Mouse (Mus musculus) liver, postnatal 0 days (tissue): ENCODE measurements around the gene Rere. TPM values are rescaled to one million over a fixed set of nuclear protein-coding genes. Genes with fewer than 3 reads are reported as not detected.

Experiments used
- ATAC-seq: fragments of 200-750 bp; cut with Nextera tagmentation; 2 replicates; pipeline ENCODE4 v1.8.0; 2017; ENCODE audit warnings: mild to moderate bottlenecking, moderate library complexity
- DNase-seq: peaks from one replicate; pipeline ENCODE4 v3.0.0-alpha.2; 2016
- H3K27ac ChIP-seq: fragments of 300-500 bp; sonication (generic); 2 replicates; pipeline ENCODE4 v1.5.1; 2014; ENCODE audit warnings: antibody characterized with exemption, moderate library complexity, mild to moderate bottlenecking, low read depth
- H3K27me3 ChIP-seq: fragments of 300-500 bp; sonication (generic); 2 replicates; pipeline ENCODE4 v1.6.1; 2014; ENCODE audit warnings: low read length, control low read depth, mixed read lengths; ENCODE audit not compliant: insufficient read depth
- H3K36me3 ChIP-seq: fragments of 300-500 bp; sonication (generic); replicated peaks from 2 replicates; pipeline ENCODE4 v1.6.1; 2014; ENCODE audit warnings: mild to moderate bottlenecking, control low read depth, low read length, moderate library complexity, mixed read lengths; ENCODE audit not compliant: insufficient read depth
- H3K4me1 ChIP-seq: fragments of 300-500 bp; sonication (generic); 2 replicates; pipeline ENCODE4 v1.6.1; 2014; ENCODE audit warnings: antibody characterized with exemption, mild to moderate bottlenecking, control low read depth; ENCODE audit not compliant: insufficient read depth
- H3K4me2 ChIP-seq: fragments of 300-500 bp; sonication (generic); 2 replicates; pipeline ENCODE4 v1.6.1; 2014; ENCODE audit warnings: low read depth, mild to moderate bottlenecking, low read length, moderate library complexity, mixed read lengths
- H3K4me3 ChIP-seq: fragments of 300-500 bp; sonication (generic); 2 replicates; pipeline ENCODE4 v1.5.1; 2014; ENCODE audit warnings: low read depth, low read length
- H3K9ac ChIP-seq: fragments of 300-500 bp; sonication (generic); replicated peaks from 2 replicates; pipeline ENCODE4 v1.6.1; 2014; ENCODE audit warnings: mild to moderate bottlenecking, moderate library complexity
- H3K9me3 ChIP-seq: fragments of 300-500 bp; sonication (generic); 2 replicates; pipeline ENCODE4 v1.6.1; 2016; ENCODE audit warnings: mild to moderate bottlenecking, control low read depth, low read length, mixed read lengths
- CTCF ChIP-seq: sonication (generic); IDR thresholded peaks from 2 replicates; pipeline ENCODE4 v1.5.1; 2016; ENCODE audit warnings: antibody characterized with exemption, low read depth
- EP300 ChIP-seq: IDR thresholded peaks from 2 replicates; pipeline ENCODE4 v1.6.1; 2016; ENCODE audit warnings: antibody characterized with exemption, low read depth, mild to moderate bottlenecking
- WGBS: fragments of 180-500 bp; shearing (Covaris S2); extraction: QIAGEN DNeasy Blood & Tissue Kit; methylation state at CpG from one replicate; pipeline ENCODE4 v1.1.7; 2014; ENCODE audit not compliant: insufficient replicate concordance; 5-methylcytosine and 5-hydroxymethylcytosine counted together
- polyA plus RNA-seq: library from polyadenylated mRNA; unstranded; fragments of >200 nt; fragmentation: Nextera tagmentation; extraction: Ambion mirVana; gene quantifications from 2 replicates; pipeline ENCODE4 v1.2.1, GENCODE M21; 2015

The Rere gene
- polyA plus RNA-seq, 1 experiment from 2014 or later: 4.3 TPM

DNA sequence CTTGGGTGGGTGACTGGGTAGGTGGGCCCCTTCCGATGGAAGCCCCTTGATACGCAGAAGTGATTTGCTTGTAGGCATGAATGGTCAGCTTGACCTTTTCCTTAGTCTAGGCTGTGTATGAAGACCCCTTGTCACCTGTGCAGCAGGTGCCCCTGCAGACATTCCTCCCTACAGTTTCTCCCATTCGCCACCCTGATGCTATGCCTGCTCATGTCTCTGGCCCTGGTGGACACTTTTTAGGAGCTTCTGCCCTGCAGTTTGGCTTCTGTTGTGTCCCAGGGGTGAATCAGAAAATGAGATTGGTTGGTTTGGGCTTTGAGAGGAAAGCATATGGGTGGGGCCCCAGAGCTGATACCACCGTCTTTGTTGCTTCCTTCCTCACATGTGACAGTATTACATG is 343.5 kb downstream of the Rere start:
- H3K4me1 ChIP-seq: peaks cover 5% of the 10 kb centered on the region; the same call in 1 of the 2 replicates
- H3K27ac ChIP-seq: no peak overlapping the region
- H3K36me3 ChIP-seq: peaks cover 11% of the 10 kb centered on the region; the same call in 1 of the 2 replicates
- H3K27me3 ChIP-seq: no peaks in the 10 kb centered on the region
- H3K4me3 ChIP-seq: no peak overlapping the region
- no peak for ATAC-seq
- TF ChIP-seq CTCF: no peak
- TF ChIP-seq EP300: no peak
- no peak overlapping the region for H3K4me2 ChIP-seq
- WGBS: 60% methylated on average over 4 of the region's 4 CpGs
- no peaks in the 10 kb centered on the region for H3K9me3 ChIP-seq
- DNase-seq: no peak
- no peak overlapping the region for H3K9ac ChIP-seq

DNA sequence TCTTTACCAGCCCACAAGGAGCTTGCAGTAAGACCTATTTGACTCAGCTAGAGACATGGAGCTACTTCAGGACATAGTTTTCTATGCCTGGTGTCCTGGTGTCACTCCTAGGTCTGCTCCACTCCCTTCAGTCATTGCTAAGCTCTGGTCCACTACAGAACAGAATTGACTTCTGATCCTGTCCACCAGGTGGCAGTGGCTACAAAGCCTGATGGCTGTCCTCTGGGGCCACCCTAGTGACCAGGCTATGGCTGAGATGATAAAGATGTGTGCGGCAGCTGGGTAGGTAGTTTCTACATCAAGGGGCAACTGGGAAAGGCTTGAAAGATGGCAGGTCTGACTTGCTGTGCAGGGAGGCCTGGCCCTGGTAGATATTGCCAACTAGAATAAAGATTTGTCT is 344.0 kb downstream of the Rere start:
- Histone ChIP-seq H3K4me2 (no peak overlapping the region), H3K9me3 (no peaks in the 10 kb centered on the region), H3K36me3 (peaks cover 8% of the 10 kb centered on the region; the same call in 1 of the 2 replicates), H3K4me3 (no peak overlapping the region), H3K27ac (no peak overlapping the region), H3K4me1 (peaks cover 5% of the 10 kb centered on the region; the same call in 1 of the 2 replicates), H3K9ac (no peak overlapping the region), H3K27me3 (no peaks in the 10 kb centered on the region)
- DNase-seq (peak; percentile 75), ATAC-seq (peak; percentile 68)
- TF ChIP-seq EP300 (no peak), CTCF (peak; percentile 89)
- 33% methylated on average over 1 of the region's 1 CpGs for WGBS

DNA sequence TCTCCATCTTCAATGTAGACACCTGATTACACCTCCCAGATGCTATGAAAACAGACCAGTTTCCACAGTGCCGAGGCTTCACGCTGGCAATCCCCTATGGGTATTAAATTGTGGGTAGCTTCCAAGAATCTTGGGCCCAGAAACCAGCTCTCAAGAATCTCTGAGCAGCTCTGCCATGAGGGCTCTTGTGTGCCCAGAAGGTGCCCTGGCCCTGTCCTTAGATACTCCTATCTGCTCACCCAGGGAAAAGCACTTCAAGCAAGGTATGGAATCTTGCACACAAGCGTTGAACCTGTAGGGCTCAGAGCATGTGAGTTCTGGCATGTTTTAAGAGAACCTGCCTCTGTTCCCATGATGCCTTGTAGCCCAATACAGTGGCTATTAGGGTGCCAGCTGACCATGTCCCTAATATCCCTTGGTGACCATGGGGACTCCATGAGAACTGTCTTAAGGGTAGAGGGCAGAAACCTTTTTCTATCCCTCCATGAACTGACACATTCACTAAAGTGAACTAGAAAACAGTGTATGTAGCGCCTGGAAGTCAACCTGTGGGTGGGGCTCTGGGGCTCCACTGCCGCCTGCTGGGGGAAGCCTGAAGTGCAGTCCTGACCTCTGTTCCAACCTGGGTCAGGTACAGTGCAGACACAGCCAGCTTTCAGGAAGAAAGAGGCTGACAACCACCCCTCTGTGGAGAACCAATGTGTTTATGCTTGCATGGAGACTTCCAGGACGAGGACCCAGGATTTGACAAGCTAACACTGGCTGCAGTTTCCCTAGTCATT is 344.7 kb downstream of the Rere start:
- peak; percentile 85 for DNase-seq
- Histone ChIP-seq H3K27ac (no peak overlapping the region), H3K36me3 (peaks cover 5% of the 10 kb centered on the region; the same call in 1 of the 2 replicates), H3K9me3 (no peaks in the 10 kb centered on the region), H3K4me2 (no peak overlapping the region), H3K9ac (no peak overlapping the region), H3K27me3 (no peaks in the 10 kb centered on the region), H3K4me3 (no peak overlapping the region), H3K4me1 (peaks cover 5% of the 10 kb centered on the region; the same call in 1 of the 2 replicates)
- peak; percentile 63 for ATAC-seq
- TF ChIP-seq CTCF (peak; percentile 92), EP300 (no peak)
- 46% methylated on average over 6 of the region's 6 CpGs for WGBS

DNA sequence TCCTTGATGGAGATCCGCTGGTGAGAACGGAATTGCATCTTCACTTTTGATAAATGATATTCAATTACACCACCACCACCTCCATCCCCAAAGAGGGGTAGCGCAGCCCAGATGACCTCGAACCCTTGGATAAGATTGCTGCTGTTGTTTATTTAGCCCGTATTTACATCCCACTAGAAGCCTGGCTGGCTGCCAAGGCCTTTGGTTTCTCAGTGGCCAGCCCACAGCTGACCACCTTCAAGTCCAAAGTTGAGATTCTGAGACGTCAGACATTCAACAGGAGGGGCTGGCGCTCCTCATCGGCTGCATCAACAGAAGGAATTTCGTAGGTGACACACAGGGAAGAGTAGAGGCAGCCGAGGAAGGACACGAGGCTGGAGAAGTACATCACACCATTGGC is 347.8 kb downstream of the Rere start:
- H3K27me3 ChIP-seq: no peaks in the 10 kb centered on the region
- no peak overlapping the region for H3K4me2 ChIP-seq
- H3K36me3 ChIP-seq: no peaks in the 10 kb centered on the region
- no peak overlapping the region for H3K9ac ChIP-seq
- 68% methylated on average over 11 of the region's 11 CpGs for WGBS
- H3K9me3 ChIP-seq: no peaks in the 10 kb centered on the region
- H3K4me3 ChIP-seq: no peak overlapping the region
- TF ChIP-seq EP300 (no peak), CTCF (no peak)
- DNase-seq (no peak), ATAC-seq (no peak)
- H3K4me1 ChIP-seq: peaks cover 5% of the 10 kb centered on the region; the same call in 1 of the 2 replicates
- no peak overlapping the region for H3K27ac ChIP-seq

DNA sequence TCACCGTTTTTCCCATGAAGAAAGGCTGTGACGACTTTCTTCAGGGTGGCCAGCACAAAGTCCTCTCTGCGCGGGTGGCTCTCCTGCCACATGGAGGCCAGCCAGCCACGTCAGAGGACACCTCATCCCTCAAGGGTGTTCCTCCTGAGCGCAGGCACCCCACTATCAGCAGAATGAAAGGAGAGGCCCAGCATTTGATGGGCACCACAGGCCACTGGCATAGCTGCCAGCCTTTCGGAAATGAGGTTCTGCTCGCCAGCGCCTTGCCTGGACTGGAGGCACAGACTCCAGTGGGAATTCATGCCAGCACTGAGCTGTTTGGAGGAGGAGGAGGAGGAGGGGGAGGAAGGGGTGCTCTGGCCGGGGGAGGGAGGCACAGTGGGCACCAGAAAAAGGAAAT is 354.1 kb downstream of the Rere start:
- ATAC-seq (no peak), DNase-seq (no peak)
- no peak overlapping the region for H3K9ac ChIP-seq
- H3K27ac ChIP-seq: no peak overlapping the region
- no peak overlapping the region for H3K4me3 ChIP-seq
- H3K4me1 ChIP-seq: 0 out of 2 replicates have a peak, but pooled peaks cover 3% of the 10 kb centered on the region
- no peak for TF ChIP-seq CTCF
- no peak for TF ChIP-seq EP300
- H3K9me3 ChIP-seq: no peaks in the 10 kb centered on the region
- no peaks in the 10 kb centered on the region for H3K27me3 ChIP-seq
- 84% methylated on average over 10 of the region's 10 CpGs for WGBS
- no peaks in the 10 kb centered on the region for H3K36me3 ChIP-seq
- H3K4me2 ChIP-seq: no peak overlapping the region

DNA sequence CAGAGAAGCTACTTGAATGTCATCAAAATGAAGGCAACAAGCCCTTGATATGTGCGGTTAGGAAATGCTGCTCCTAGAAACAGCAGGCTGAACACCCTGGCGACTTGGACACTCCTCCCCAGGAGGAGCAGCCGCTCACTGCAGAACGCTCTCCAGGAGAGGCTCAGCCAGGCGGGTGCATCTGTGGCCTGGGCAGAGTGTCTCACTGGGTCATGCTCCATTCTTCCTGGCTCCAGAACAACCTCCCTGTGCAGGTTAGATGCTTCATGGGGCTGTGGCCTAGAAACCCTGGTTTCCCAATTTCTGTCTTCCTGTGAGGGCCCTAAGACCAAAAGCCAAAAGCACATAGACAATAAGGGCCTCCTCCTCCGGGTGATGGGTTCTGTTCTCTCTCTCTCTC is 355.2 kb downstream of the Rere start:
- ATAC-seq (no peak), DNase-seq (no peak)
- 84% methylated on average over 6 of the region's 6 CpGs for WGBS

More for the DNA sequence above, 355.2 kb downstream of the Rere start:
- Histone ChIP-seq H3K27me3 (no peaks in the 10 kb centered on the region), H3K4me1 (peaks cover 3% of the 10 kb centered on the region; the same call in 1 of the 2 replicates), H3K9me3 (no peaks in the 10 kb centered on the region), H3K36me3 (no peaks in the 10 kb centered on the region), H3K27ac (no peak overlapping the region), H3K4me3 (no peak overlapping the region), H3K9ac (no peak overlapping the region), H3K4me2 (no peak overlapping the region)
- TF ChIP-seq CTCF (no peak), EP300 (no peak)
